Mouse (Mus musculus) erythroblast, embryonic 14.5 days (primary cell): Measurements from ENCODE around the gene Exosc2. TPM values are rescaled to one million over a fixed set of nuclear protein-coding genes. Genes with fewer than 3 reads are reported as not detected.
A peak's percentile ranks its signal among the peaks of the same experiment; 100 is the strongest.

Experiments used
- H3K27me3 ChIP-seq: 2 replicates; pipeline ENCODE4 v1.6.1; 2012; ENCODE audit warnings: inconsistent platforms; ENCODE audit not compliant: control insufficient read depth
- H3K36me3 ChIP-seq: 2 replicates; pipeline ENCODE4 v1.6.1; 2012; ENCODE audit warnings: mild to moderate bottlenecking, inconsistent platforms; ENCODE audit not compliant: control insufficient read depth
- H3K4me1 ChIP-seq: 2 replicates; pipeline ENCODE4 v1.6.1; 2012; ENCODE audit warnings: inconsistent platforms; ENCODE audit not compliant: control insufficient read depth
- H3K4me3 ChIP-seq: replicated peaks from 2 replicates; pipeline ENCODE3; 2012; ENCODE audit warnings: moderate library complexity, mild to moderate bottlenecking, inconsistent platforms
- H3K9me3 ChIP-seq: 2 replicates; pipeline ENCODE4 v1.6.1; 2012; ENCODE audit warnings: low read length, inconsistent platforms, mixed read lengths; ENCODE audit not compliant: control insufficient read depth
- GATA1 ChIP-seq: IDR thresholded peaks from 2 replicates; pipeline ENCODE4 v1.6.1; 2012; ENCODE audit warnings: low read length, inconsistent platforms, mixed read lengths
- TAL1 ChIP-seq: IDR thresholded peaks from 3 replicates; pipeline ENCODE4 v1.6.1; 2012; ENCODE audit warnings: low read length, inconsistent platforms, mixed read lengths
- polyA plus RNA-seq: library from polyadenylated mRNA; stranded (reverse); fragments of >175 nt; gene quantifications from 2 replicates; pipeline ENCODE4 v1.2.3, GENCODE M21; 2012

The Exosc2 gene
- polyA plus RNA-seq, 1 experiment = 1.6 TPM

DNA sequence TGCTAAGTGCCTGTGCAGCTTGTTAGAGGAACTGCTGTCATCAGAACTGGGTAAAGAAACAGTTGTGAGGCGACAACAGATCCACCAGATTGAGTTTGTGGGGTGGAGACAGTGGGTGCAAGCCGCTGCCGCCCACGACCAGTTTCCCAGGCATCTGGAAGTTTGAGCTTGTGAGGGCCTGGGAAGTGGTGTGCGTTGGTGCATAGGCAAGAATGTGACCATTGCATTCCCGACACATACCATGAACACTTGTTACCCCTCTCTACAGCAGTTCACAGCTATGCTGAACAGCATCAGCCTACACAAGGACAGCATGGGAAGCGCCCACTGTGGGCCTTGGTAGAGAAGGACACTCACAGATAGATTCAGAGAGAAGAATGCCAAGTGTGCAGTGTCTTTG is 45.5 kb downstream of the Exosc2 start:
- peaks cover 11% of the 10 kb centered on the region for H3K36me3 ChIP-seq
- H3K4me1 ChIP-seq = peaks cover 14% of the 10 kb centered on the region
- H3K4me3 ChIP-seq = no peak overlapping the region
- H3K27me3 ChIP-seq = no peaks in the 10 kb centered on the region
- TF ChIP-seq GATA1 (no peak), TAL1 (no peak)
- H3K9me3 ChIP-seq = no peaks in the 10 kb centered on the region

- H3K27me3 ChIP-seq = no peaks in the 10 kb centered on the region
- H3K36me3 ChIP-seq = peaks cover 12% of the 10 kb centered on the region
- no peaks in the 10 kb centered on the region for H3K9me3 ChIP-seq
- peaks cover 29% of the 10 kb centered on the region for H3K4me1 ChIP-seq
- TF ChIP-seq GATA1 (no peak), TAL1 (no peak)
- H3K4me3 ChIP-seq = no peak overlapping the region
These were observed 48.8 kb downstream of the Exosc2 start for GRCm38 (mm10) chr2:31719202-31719880.

DNA sequence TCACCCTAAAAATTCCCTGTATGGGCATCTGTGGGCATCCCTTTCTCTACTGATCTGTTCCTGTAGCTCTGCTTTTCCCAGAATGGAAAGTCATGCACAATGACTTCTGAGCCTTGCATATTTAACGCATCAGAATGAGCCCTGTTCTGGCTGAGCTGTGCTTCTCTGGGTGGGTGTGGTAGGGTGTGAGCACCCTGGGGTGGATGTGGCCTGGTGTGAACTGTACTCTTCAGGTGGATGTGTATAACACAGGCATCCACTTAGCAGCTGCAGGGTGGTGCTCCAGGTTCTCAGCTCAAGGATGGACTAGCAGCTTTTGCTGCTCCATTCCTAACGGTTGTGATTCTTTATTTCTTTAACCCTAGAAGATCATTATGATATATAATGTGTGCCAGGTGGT is 49.4 kb downstream of the Exosc2 start:
- Histone ChIP-seq H3K27me3 (no peaks in the 10 kb centered on the region), H3K9me3 (no peaks in the 10 kb centered on the region), H3K36me3 (peaks cover 9% of the 10 kb centered on the region), H3K4me3 (no peak overlapping the region), H3K4me1 (peaks cover 34% of the 10 kb centered on the region)
- no peak for TF ChIP-seq TAL1
- no peak for TF ChIP-seq GATA1

GRCm38 (mm10) chr2:31720783-31721182 is 50.3 kb downstream of the Exosc2 start:
- peaks cover 41% of the 10 kb centered on the region for H3K4me1 ChIP-seq
- no peak for TF ChIP-seq GATA1
- no peak for TF ChIP-seq TAL1

GRCm38 (mm10) chr2:31724730-31725490 is 54.4 kb downstream of the Exosc2 start:
- Histone ChIP-seq H3K36me3 (peaks cover 17% of the 10 kb centered on the region), H3K4me3 (no peak overlapping the region), H3K9me3 (no peaks in the 10 kb centered on the region), H3K27me3 (no peaks in the 10 kb centered on the region), H3K4me1 (peaks cover 43% of the 10 kb centered on the region)
- TF ChIP-seq TAL1 (no peak), GATA1 (peak; percentile 86)

More at GRCm38 (mm10) chr2:31720783-31721182, 50.3 kb downstream of the Exosc2 start:
- Histone ChIP-seq H3K36me3 (peaks cover 9% of the 10 kb centered on the region), H3K4me3 (no peak overlapping the region), H3K9me3 (no peaks in the 10 kb centered on the region), H3K27me3 (no peaks in the 10 kb centered on the region)

- no peak overlapping the region for H3K4me3 ChIP-seq
- no peaks in the 10 kb centered on the region for H3K9me3 ChIP-seq
- H3K36me3 ChIP-seq = peaks cover 14% of the 10 kb centered on the region
- H3K4me1 ChIP-seq = peaks cover 44% of the 10 kb centered on the region
- no peak for TF ChIP-seq TAL1
- no peaks in the 10 kb centered on the region for H3K27me3 ChIP-seq
These were observed 57.2 kb downstream of the Exosc2 start for GRCm38 (mm10) chr2:31727576-31728277.

DNA sequence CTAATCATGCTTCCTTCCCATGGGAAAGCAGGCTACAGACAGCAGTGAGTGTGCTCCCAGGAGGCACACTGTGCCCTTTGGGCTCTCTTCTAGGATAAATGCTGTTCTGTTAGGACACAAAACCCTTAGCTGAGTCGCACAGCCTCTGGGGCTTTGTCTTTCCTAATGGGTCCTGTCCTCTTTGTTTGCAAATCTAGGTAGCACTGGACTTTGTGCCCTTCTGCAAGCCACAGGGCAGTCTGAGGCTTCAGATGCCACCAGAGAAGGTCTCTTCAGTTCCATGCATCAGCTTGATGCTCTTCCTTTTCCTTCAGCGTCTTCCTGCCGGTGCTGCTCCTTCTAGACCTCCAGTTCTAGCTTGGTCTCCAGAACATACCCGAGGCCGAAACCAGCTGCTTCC is 60.1 kb downstream of the Exosc2 start:
- H3K27me3 ChIP-seq = no peaks in the 10 kb centered on the region
- no peak overlapping the region for H3K4me3 ChIP-seq
- TF ChIP-seq TAL1 (no peak), GATA1 (no peak)
- H3K36me3 ChIP-seq = peaks cover 21% of the 10 kb centered on the region
- H3K9me3 ChIP-seq = no peaks in the 10 kb centered on the region
- H3K4me1 ChIP-seq = peaks cover 21% of the 10 kb centered on the region

Other genes starting within 250 kb of the Exosc2 start
- gene Ass1, start 200.5 kb upstream of the Exosc2 start, polyA plus RNA-seq = 0.04 and 0.11 TPM in 2 replicates
- gene Fubp3, start 98.1 kb upstream of the Exosc2 start, polyA plus RNA-seq = 0.96 and 1.5 TPM in 2 replicates
- not detected in 2 replicates for gene Prdm12, start 30.7 kb upstream of the Exosc2 start, polyA plus RNA-seq
- gene Abl1, start 17.7 kb downstream of the Exosc2 start, polyA plus RNA-seq = 1.4 and 1.7 TPM in 2 replicates
- not detected in 2 replicates for gene Qrfp, start 139.9 kb downstream of the Exosc2 start, polyA plus RNA-seq
- gene Fibcd1, start 175.3 kb downstream of the Exosc2 start, polyA plus RNA-seq = not detected in 2 replicates
- gene Lamc3, start 216.6 kb downstream of the Exosc2 start, polyA plus RNA-seq = not detected in 2 replicates